Mouse (Mus musculus): ENCODE measurements at regions not wholly inside any gene's neighbourhood (a gene's known extent, or its start where the extent isn't known, plus 50 kb on each side); places are given as distances from the start of the nearest gene placed in this dataset.

GRCm38 (mm10) chr12:16062689-16063088 lies 246.0 kb upstream of the Trib2 start:
- no peak for DNase-seq (ENCODE audit: low spot score)

GRCm38 (mm10) chr12:16060461-16060860 lies 243.7 kb upstream of the Trib2 start:
- DNase-seq (ENCODE audit: low spot score): peak; percentile 78

- DNase-seq (ENCODE audit: low spot score): no peak
These were observed 241.5 kb upstream of the Trib2 start for GRCm38 (mm10) chr12:16058255-16058654.

GRCm38 (mm10) chr12:16056831-16057230 lies 240.1 kb upstream of the Trib2 start:
- no peak for DNase-seq (ENCODE audit: low spot score)

- DNase-seq (ENCODE audit: low spot score): no peak
These were observed 239.5 kb upstream of the Trib2 start for GRCm38 (mm10) chr12:16056216-16056615.

GRCm38 (mm10) chr12:16054591-16054990 lies 237.9 kb upstream of the Trib2 start:
- no peak for DNase-seq (ENCODE audit: low spot score)

GRCm38 (mm10) chr12:16053735-16054134 lies 237.0 kb upstream of the Trib2 start:
- DNase-seq (ENCODE audit: low spot score): peak; percentile 14

- no peak for DNase-seq (ENCODE audit: low spot score)
These were observed 236.3 kb upstream of the Trib2 start for GRCm38 (mm10) chr12:16052998-16053397.

- no peak for DNase-seq (ENCODE audit: low spot score)
These were observed 235.6 kb upstream of the Trib2 start for GRCm38 (mm10) chr12:16052353-16052752.

- DNase-seq (ENCODE audit: low spot score): no peak
These were observed 234.7 kb upstream of the Trib2 start for GRCm38 (mm10) chr12:16051439-16051838.

GRCm38 (mm10) chr12:16049545-16049944 lies 232.8 kb upstream of the Trib2 start:
- DNase-seq (ENCODE audit: low spot score): no peak

- no peak for DNase-seq (ENCODE audit: low spot score)
These were observed 229.9 kb upstream of the Trib2 start for GRCm38 (mm10) chr12:16046643-16047042.

GRCm38 (mm10) chr12:16045791-16046494 lies 229.2 kb upstream of the Trib2 start:
- DNase-seq (ENCODE audit: low spot score): no peak

- no peak for DNase-seq (ENCODE audit: low spot score)
These were observed 226.9 kb upstream of the Trib2 start for GRCm38 (mm10) chr12:16043466-16044214.

- no peak for DNase-seq (ENCODE audit: low spot score)
These were observed 225.6 kb upstream of the Trib2 start for GRCm38 (mm10) chr12:16042362-16042761.

- no peak for DNase-seq (ENCODE audit: low spot score)
These were observed 224.4 kb upstream of the Trib2 start for GRCm38 (mm10) chr12:16041129-16041528.

- no peak for DNase-seq (ENCODE audit: low spot score)
These were observed 218.8 kb upstream of the Trib2 start for GRCm38 (mm10) chr12:16035551-16035950.

- DNase-seq (ENCODE audit: low spot score): no peak
These were observed 218.2 kb upstream of the Trib2 start for GRCm38 (mm10) chr12:16034691-16035515.

- DNase-seq (ENCODE audit: low spot score): no peak
These were observed 209.9 kb upstream of the Trib2 start for GRCm38 (mm10) chr12:16026654-16027053.

GRCm38 (mm10) chr12:16023273-16023672 lies 206.6 kb upstream of the Trib2 start:
- DNase-seq (ENCODE audit: low spot score): no peak

- peak; percentile 29 for DNase-seq (ENCODE audit: low spot score)
These were observed 204.6 kb upstream of the Trib2 start for GRCm38 (mm10) chr12:16021202-16021821.

- DNase-seq (ENCODE audit: low spot score): no peak
These were observed 201.5 kb upstream of the Trib2 start for GRCm38 (mm10) chr12:16018237-16018636.

Data from MN1 (cell line).